Mouse (Mus musculus): ENCODE measurements around the gene Mff. TPM values are rescaled to one million over a fixed set of nuclear protein-coding genes. Genes with fewer than 3 reads are reported as not detected.

Gene Mff
- total and polyA plus RNA-seq, 2 experiments from 2014 or later, result 456 to 649 TPM

DNA sequence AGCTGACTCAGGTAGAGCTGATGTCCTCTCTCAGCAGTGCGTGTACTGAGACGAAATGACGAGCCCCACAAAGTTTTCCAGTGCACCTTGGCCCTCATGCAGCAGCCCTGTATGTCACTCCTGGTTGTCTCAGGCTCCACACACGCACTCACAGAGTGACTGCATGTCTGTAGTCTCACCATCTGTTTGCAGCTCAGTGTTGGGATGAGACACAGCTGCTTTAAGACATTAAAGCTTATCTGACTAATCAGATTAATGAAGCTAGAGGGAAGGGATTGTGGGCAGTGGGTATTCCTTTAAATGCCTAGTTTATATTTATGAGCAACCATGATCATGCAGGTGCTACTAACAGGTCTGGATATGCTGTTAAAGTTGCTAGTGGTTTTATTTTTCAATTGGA lies 21.7 kb downstream of the Mff start:
- WGBS, result 87% methylated on average over 4 of the region's 4 CpGs
- H3K4me1 ChIP-seq (ENCODE audit: insufficient read depth), result no peaks in the 10 kb centered on the region
- no peak overlapping the region for H3K27ac ChIP-seq (ENCODE audit: low read depth, low read length)
- DNase-seq (no peak), ATAC-seq (no peak; the same call in 1 of the 2 replicates)
- no peaks in the 10 kb centered on the region for H3K27me3 ChIP-seq (ENCODE audit: insufficient read depth, low read length)
- TF ChIP-seq CTCF (IDR thresholded peaks at IDR 0.05; ENCODE audit: low read depth), result no peak
- H3K36me3 ChIP-seq (ENCODE audit: insufficient read depth), result peaks cover 18% of the 10 kb centered on the region
- no peak overlapping the region for H3K4me2 ChIP-seq (ENCODE audit: low read depth)
- H3K9ac ChIP-seq, result no peak overlapping the region
- no peak overlapping the region for H3K4me3 ChIP-seq (ENCODE audit: low read depth, low read length)
- no peaks in the 10 kb centered on the region for H3K9me3 ChIP-seq (ENCODE audit: low read length)

DNA sequence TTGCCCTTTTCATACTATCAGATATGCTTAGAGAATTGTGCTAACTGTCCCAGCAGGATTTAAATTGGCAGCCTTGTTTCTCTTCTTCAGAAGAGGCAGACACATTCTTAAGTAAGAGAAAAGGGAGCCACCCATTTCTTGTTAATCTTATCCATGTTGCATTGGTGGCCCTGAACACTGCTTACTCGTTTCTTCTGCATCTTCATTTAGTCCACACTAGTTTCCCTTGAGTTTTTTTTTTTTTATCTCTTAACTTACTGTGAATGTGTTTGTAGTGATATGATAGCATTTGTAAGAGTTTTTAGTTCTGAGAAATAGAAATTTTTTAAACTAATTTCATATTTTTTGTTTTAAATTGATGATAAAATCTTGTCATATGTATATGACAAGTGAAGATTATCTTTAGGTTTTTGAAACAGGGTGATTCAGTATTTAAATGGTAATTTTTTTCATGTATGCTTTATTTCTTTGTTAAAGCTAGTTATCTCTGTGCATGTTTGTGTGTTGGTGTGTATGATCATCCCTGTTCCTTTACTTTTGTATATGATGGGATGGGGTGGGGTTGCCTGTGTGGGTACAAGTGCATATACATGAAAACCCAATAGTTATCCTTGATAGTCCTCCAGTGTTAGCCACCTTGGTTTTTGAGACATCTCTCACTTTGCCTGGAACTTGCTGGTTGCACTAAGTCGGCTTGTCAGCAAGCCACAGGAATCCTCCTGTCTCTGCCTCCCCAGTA lies 23.2 kb downstream of the Mff start:
- WGBS, result 92% methylated on average over 2 of the region's 2 CpGs
- no peak for TF ChIP-seq CTCF (IDR thresholded peaks at IDR 0.05; ENCODE audit: low read depth)
- Histone ChIP-seq H3K4me1 (ENCODE audit: insufficient read depth) (no peaks in the 10 kb centered on the region), H3K36me3 (ENCODE audit: insufficient read depth) (peaks cover 14% of the 10 kb centered on the region), H3K27ac (ENCODE audit: low read depth, low read length) (no peak overlapping the region), H3K9me3 (ENCODE audit: low read length) (no peaks in the 10 kb centered on the region), H3K4me3 (ENCODE audit: low read depth, low read length) (no peak overlapping the region), H3K4me2 (ENCODE audit: low read depth) (no peak overlapping the region), H3K27me3 (ENCODE audit: insufficient read depth, low read length) (no peaks in the 10 kb centered on the region), H3K9ac (no peak overlapping the region)
- ATAC-seq, result no peak
- DNase-seq, result no peak

DNA sequence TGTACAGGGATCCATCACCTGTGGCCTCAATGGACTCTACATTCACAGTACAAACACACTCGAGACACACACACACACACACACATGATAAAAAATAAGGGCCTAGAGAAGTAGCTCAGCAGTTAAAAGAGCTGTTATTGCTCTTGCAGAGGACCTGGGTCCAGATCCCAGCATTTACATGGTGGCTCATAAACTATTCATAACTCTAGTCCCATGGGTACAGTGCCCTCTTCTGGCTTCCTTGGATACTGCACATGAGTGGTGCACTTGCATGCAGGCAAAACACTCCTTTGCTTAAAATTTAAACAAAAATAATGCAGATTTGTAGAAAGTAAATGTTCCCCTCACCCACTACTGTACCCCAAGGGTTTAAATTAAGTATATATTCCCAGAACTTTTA lies 34.8 kb downstream of the Mff start:
- ATAC-seq (no peak), DNase-seq (no peak)

DNA sequence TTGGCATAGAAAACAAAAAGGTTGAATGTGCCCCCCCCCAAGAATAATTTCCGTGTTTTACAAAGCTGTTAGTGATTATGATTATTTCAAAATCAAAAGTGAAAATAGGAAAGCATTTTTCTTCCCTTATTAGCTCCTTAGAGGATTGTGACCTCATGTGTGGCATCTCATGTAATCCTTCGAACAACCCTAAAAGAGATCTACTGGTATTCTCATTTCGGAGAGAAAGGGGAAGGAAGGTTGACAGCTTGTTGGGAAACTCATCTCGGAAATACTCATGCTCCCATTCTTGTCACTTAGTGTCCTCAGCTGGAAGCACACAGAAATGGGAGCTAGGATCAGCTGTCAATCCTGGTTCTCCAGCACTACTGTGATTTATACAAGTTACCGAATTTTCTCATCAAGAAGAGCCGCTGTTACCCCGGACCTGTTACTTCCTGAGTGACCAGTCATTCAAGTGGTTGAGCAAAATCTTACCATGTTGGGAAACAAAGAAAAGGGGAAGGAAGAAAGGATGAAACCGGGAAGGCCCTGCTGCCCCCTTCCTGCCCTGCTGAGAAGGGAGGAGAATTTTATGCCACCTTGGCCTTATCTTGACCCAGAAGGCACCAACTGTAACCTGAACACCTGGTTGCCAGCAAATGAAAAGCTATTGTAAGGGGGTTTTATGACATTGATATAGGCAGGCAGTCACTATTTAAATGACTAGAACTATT lies 36.9 kb downstream of the Mff start:
- 95% methylated on average over 8 of the region's 8 CpGs for WGBS

More for the DNA sequence above, 34.8 kb downstream of the Mff start:
- H3K27ac ChIP-seq (ENCODE audit: low read depth, low read length), result no peak overlapping the region
- no peak overlapping the region for H3K4me3 ChIP-seq (ENCODE audit: low read depth, low read length)
- no peaks in the 10 kb centered on the region for H3K4me1 ChIP-seq (ENCODE audit: insufficient read depth)
- H3K9me3 ChIP-seq (ENCODE audit: low read length), result no peaks in the 10 kb centered on the region
- H3K27me3 ChIP-seq (ENCODE audit: insufficient read depth, low read length), result no peaks in the 10 kb centered on the region
- no peak overlapping the region for H3K4me2 ChIP-seq (ENCODE audit: low read depth)
- H3K36me3 ChIP-seq (ENCODE audit: insufficient read depth), result peaks cover 14% of the 10 kb centered on the region
- H3K9ac ChIP-seq, result no peak overlapping the region
- TF ChIP-seq CTCF (IDR thresholded peaks at IDR 0.05; ENCODE audit: low read depth), result peak; percentile 28; the same call in 1 of the 2 replicates
- 89% methylated on average over 1 of the region's 1 CpGs for WGBS

DNA sequence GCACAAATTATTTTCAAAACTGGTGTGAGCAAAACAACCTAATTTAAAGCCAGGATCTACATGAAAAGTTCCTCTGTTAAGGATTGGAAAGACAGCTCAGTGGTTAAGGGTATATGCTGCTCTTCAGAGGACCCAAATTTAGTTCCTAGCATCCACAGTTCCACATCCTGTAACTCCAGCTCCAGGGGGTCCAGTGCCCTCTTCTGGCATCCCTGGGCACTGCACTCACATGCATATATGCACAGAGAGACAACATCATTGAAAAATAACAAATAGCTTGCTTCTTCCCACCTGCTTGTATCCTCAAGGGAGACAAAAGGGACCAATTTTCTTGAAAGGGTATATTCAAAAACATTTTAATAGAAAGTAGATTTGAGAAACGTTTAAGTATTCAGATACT lies 37.6 kb downstream of the Mff start:
- H3K27me3 ChIP-seq (ENCODE audit: insufficient read depth, low read length), result no peaks in the 10 kb centered on the region
- 79% methylated on average over 1 of the region's 1 CpGs for WGBS
- DNase-seq (no peak), ATAC-seq (no peak)
- H3K4me1 ChIP-seq (ENCODE audit: insufficient read depth), result no peaks in the 10 kb centered on the region
- H3K4me2 ChIP-seq (ENCODE audit: low read depth), result no peak overlapping the region
- TF ChIP-seq CTCF (IDR thresholded peaks at IDR 0.05; ENCODE audit: low read depth), result no peak
- no peaks in the 10 kb centered on the region for H3K36me3 ChIP-seq (ENCODE audit: insufficient read depth)
- no peak overlapping the region for H3K27ac ChIP-seq (ENCODE audit: low read depth, low read length)
- no peaks in the 10 kb centered on the region for H3K9me3 ChIP-seq (ENCODE audit: low read length)
- no peak overlapping the region for H3K4me3 ChIP-seq (ENCODE audit: low read depth, low read length)
- H3K9ac ChIP-seq, result no peak overlapping the region

More for the DNA sequence above, 36.9 kb downstream of the Mff start:
- ATAC-seq (no peak), DNase-seq (no peak)
- H3K36me3 ChIP-seq (ENCODE audit: insufficient read depth), result no peaks in the 10 kb centered on the region
- H3K9ac ChIP-seq, result no peak overlapping the region
- H3K9me3 ChIP-seq (ENCODE audit: low read length), result no peaks in the 10 kb centered on the region
- H3K4me2 ChIP-seq (ENCODE audit: low read depth), result no peak overlapping the region
- H3K27ac ChIP-seq (ENCODE audit: low read depth, low read length), result no peak overlapping the region
- no peak overlapping the region for H3K4me3 ChIP-seq (ENCODE audit: low read depth, low read length)
- H3K27me3 ChIP-seq (ENCODE audit: insufficient read depth, low read length), result no peaks in the 10 kb centered on the region
- H3K4me1 ChIP-seq (ENCODE audit: insufficient read depth), result no peaks in the 10 kb centered on the region
- TF ChIP-seq CTCF (IDR thresholded peaks at IDR 0.05; ENCODE audit: low read depth), result no peak

DNA sequence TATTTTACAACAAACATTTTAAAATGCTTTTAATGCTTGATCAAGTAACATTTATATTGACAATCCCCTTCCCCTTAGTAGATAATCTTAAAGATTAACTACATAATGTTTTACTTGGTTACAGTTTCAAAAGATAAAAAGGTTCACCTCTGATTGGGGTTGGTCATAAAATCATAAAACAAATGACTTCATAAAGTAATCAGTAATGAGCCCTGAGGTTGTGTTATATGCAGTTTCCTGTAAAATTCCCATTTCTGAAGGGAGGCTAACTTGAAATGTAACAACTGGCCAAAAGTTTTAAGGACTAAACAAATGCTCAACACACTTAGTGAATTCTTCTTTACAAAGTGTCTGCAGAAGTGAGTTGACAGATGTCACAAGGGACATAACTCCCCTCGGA lies 41.5 kb downstream of the Mff start:
- 82% methylated on average over 1 of the region's 1 CpGs for WGBS
- H3K36me3 ChIP-seq (ENCODE audit: insufficient read depth), result no peaks in the 10 kb centered on the region
- no peak for DNase-seq
- H3K4me2 ChIP-seq (ENCODE audit: low read depth), result no peak overlapping the region
- H3K4me1 ChIP-seq (ENCODE audit: insufficient read depth), result no peaks in the 10 kb centered on the region
- ATAC-seq, result no peak
- H3K9ac ChIP-seq, result no peak overlapping the region
- no peak overlapping the region for H3K27ac ChIP-seq (ENCODE audit: low read depth, low read length)
- no peaks in the 10 kb centered on the region for H3K9me3 ChIP-seq (ENCODE audit: low read length)
- no peak for TF ChIP-seq CTCF (IDR thresholded peaks at IDR 0.05; ENCODE audit: low read depth)
- no peak overlapping the region for H3K4me3 ChIP-seq (ENCODE audit: low read depth, low read length)
- no peaks in the 10 kb centered on the region for H3K27me3 ChIP-seq (ENCODE audit: insufficient read depth, low read length)

DNA sequence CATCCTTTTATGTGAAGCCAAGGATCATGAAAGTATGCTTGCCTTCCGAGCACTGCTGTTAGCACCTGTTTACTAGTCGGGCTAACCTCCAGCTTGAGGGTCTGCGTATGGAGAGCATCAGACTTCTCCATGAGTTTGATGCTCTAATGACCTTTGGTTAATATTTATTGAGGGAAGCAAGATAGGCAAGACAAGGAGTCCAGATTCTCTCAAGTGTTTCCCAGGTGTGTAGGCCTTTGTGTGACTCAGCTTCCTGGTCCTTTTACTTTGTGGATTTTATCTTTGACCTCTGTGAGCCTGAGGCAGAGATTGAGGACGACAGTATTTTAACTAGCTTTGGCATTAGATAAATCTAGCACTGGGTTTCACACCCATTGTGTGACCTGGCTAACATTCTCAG lies 42.0 kb downstream of the Mff start:
- H3K4me2 ChIP-seq (ENCODE audit: low read depth), result no peak overlapping the region
- H3K9me3 ChIP-seq (ENCODE audit: low read length), result no peaks in the 10 kb centered on the region
- H3K36me3 ChIP-seq (ENCODE audit: insufficient read depth), result no peaks in the 10 kb centered on the region
- WGBS, result 80% methylated on average over 4 of the region's 4 CpGs
- no peaks in the 10 kb centered on the region for H3K27me3 ChIP-seq (ENCODE audit: insufficient read depth, low read length)
- TF ChIP-seq CTCF (IDR thresholded peaks at IDR 0.05; ENCODE audit: low read depth), result no peak
- no peak overlapping the region for H3K27ac ChIP-seq (ENCODE audit: low read depth, low read length)
- ATAC-seq, result no peak
- no peak overlapping the region for H3K9ac ChIP-seq
- no peak for DNase-seq
- no peaks in the 10 kb centered on the region for H3K4me1 ChIP-seq (ENCODE audit: insufficient read depth)
- H3K4me3 ChIP-seq (ENCODE audit: low read depth, low read length), result no peak overlapping the region

All from forebrain, postnatal 0 days (tissue).